Mouse (Mus musculus) layer of hippocampus, adult 18-20 months (tissue): ENCODE results near the gene Cyp3a16. TPM values are rescaled to one million over a fixed set of nuclear protein-coding genes. Genes with fewer than 3 reads are reported as not detected.
"Not testable (repeated sequence)": the region's sequence is repeated elsewhere in the genome, so short reads cannot be mapped to it uniquely, and the experiment has no call there.

Experiments
- DNase-seq, 2 experiments: peaks; one replicate each; pipeline ENCODE4 v3.0.0; 2022; ENCODE audit warnings: low spot score in 2 of 2
- long read RNA-seq: library from polyadenylated mRNA; stranded (forward); transcript quantifications from one replicate; pipeline ENCODE4 v2.0.0, GENCODE M21; 2021
- total RNA-seq, 2 experiments: library from RNA; stranded (reverse); gene quantifications; 2 replicates each; pipeline ENCODE4 v1.2.3; 2021

Gene Cyp3a16
- total RNA-seq, result not detected
- long read RNA-seq, result 0 reads

DNA sequence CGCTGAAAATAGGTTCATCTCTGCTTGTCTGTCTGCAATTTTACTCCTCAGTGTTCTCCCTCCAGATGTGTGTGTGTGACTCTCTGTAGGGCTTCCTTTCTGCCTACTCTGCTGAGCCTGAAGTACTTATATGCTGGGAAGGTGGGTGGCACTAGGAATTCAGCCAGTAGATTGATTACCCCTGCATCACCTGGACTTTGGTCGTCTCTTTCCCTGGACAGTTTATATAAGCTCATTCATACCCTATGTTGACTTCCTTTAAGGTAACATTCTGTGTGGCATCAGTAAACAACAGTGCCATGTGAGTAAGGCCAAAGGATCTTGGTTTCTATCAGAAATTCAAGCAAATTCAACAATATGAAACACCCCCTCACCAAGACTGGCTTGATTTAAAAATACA is at the start of gene Cyp3a16:
TSS of gene Cyp3a16 (minus strand) at position 101 of the 400 bp plus-strand sequence.
- not testable (repeated sequence) for DNase-seq

GRCm38 (mm10) chr5:145490300-145490699 is 20.8 kb upstream of the Cyp3a16 start:
- no peak for DNase-seq

DNA sequence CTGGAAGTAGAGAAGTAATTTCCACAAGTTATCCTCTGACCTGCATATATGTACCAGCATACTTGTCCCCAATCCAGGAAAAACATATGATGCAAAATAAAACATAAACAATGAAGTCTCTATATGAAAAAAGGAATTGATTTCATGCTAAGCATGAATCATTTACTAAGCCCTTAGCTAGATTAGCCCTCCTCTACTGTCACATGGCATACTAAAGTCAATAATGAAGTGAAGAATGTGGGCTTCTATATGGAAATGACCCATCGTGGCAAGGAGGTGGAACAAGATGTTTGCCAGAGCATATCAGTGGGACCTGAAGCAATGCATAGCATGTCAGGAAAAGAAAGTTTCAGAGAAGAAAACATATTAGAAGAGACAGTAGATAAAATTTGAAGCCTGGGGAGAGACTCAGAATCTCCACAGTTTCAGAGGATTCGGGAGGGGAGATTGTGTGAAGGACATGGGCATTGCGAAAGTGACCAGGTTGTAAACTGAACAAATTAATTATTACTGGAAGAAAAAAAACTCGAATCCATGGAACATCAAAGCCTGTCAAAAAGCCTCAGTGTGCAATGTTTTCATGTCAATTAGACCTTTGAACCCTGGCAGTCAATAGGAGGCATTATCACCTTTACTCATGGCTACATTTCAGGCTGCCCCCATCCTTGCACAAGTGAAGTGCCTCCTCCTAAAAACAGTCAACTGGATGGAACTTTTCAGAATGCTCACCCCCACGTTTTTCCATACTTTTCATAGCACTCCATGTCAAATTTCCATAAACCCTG is 5.0 kb downstream of the Cyp3a16 start:
- DNase-seq, result no peak

GRCm38 (mm10) chr5:145462321-145462720 is 7.2 kb downstream of the Cyp3a16 start:
- DNase-seq, result no peak

DNA sequence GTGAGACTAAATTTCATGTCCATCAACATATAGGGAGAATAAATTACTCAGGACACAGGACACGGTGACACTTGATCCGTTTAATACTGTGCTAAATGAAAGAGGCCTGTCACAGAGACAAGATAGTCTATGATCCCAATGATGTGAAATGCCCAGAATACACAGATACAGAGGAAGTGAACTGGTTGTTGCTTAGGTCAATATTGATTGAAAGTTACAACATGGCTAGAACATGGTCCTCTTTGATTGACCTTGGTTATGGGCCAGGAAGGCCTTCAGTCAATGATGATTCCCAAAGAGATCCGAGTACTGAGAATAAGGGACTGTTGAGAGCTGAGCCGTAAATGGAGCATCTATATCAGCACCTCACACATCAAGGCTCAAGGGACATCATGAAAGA is 15.1 kb downstream of the Cyp3a16 start:
- no peak for DNase-seq

DNA sequence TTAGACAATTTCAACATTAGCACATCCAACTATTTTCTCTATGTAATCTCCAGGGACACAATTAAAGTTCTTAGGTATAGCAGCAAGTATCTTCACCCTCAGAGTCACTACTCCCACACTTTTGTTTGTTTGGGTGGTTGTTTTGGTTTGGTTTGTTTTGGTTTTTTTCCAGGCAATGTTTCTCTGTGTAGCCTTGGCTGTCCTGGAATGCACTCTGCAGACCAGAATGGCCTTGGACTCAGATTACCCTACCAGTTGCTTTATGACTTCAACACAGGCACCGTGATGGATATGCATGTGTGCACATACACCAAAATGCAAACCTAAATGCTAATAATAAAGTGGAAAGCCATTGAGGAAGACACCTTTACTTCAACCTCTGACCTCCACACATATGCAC is 35.8 kb downstream of the Cyp3a16 start:
- no peak for DNase-seq

DNA sequence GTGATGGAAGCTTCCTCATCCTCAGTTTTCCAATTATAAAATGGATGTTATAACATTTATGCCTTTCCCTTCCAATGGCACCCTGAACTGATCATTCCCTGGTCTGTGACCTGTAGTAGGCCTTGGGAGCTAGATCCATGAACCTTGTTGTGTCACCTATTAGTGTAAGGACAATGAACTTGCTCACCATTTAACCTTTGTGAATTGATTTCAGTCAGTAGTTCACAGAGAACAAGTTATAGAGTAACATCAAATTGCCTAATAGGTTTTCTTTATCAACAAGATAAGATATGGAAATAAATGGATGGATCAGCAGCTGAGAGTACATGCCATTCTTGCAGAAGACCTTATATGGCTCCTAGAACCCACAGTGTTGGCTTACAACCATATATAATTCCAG is 38.5 kb downstream of the Cyp3a16 start:
- no peak for DNase-seq

GRCm38 (mm10) chr5:145422287-145422686 is 47.2 kb downstream of the Cyp3a16 start:
- no peak for DNase-seq

DNA sequence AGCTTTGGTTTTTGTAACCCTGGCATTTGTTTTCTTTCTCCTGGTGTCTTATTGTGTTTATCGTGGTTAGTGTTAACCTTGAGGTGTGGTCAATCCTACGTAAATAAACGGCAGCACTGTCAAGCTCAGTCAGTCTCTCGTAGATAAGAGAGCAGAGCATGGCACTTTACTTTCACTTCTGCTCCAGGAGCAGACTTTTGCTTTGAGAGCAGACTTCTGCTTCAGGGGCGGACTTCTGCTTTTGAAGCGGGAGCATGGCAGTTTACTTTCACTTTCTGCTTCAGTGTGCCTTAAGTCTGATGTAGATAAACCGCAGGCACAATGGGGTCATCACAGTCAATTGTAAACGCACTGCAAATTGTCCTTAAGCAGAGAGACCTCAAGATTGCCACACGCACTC is 54.1 kb downstream of the Cyp3a16 start:
- DNase-seq, result not testable (repeated sequence)

Other genes starting within 250 kb of the Cyp3a16 start
- gene Zfp655, start 238.0 kb downstream of the Cyp3a16 start, total RNA-seq, result 10 to 100 TPM; 27.6 to 28.9 TPM
- 10 to 100 TPM; 19.7 to 20.1 TPM for gene Zscan25, start 189.2 kb downstream of the Cyp3a16 start, total RNA-seq
- not detected for gene Cyp3a57, start 124.4 kb downstream of the Cyp3a16 start, total RNA-seq
- not detected for gene Cyp3a41b, start 115.0 kb upstream of the Cyp3a16 start, total RNA-seq